Mouse (Mus musculus): ENCODE data around the gene Col4a3. TPM values are rescaled to one million over a fixed set of nuclear protein-coding genes. Genes with fewer than 3 reads are reported as not detected.

The Col4a3 gene
- polyA plus RNA-seq, 1 experiment from 2014 or later = 0.59 TPM

- Histone ChIP-seq H3K4me2 (ENCODE audit: low read depth, low read length) (no peak overlapping the region), H3K4me3 (ENCODE audit: low read length) (no peak overlapping the region), H3K27me3 (ENCODE audit: control insufficient read depth, insufficient read depth, low read length) (no peaks in the 10 kb centered on the region), H3K27ac (ENCODE audit: low read length) (no peak overlapping the region), H3K9me3 (replicated peaks; ENCODE audit: control insufficient read depth, low read length) (no peaks in the 10 kb centered on the region), H3K4me1 (ENCODE audit: control insufficient read depth, insufficient read depth, low read length) (no peaks in the 10 kb centered on the region), H3K9ac (ENCODE audit: low read length) (no peak overlapping the region), H3K36me3 (ENCODE audit: control insufficient read depth, insufficient read depth) (no peaks in the 10 kb centered on the region)
- 36% methylated on average over 2 of the region's 2 CpGs for WGBS
- no peak for ATAC-seq (replicated peaks; ENCODE audit: extremely low read depth, insufficient read depth, low FRiP score)
Measured at GRCm38 (mm10) chr1:82663522-82663921, 76.8 kb downstream of the Col4a3 start.

GRCm38 (mm10) chr1:82686328-82686727, 99.6 kb downstream of the Col4a3 start:
- WGBS = 42% methylated on average over 5 of the region's 5 CpGs
- H3K27me3 ChIP-seq (ENCODE audit: control insufficient read depth, insufficient read depth, low read length) = no peaks in the 10 kb centered on the region
- no peaks in the 10 kb centered on the region for H3K4me1 ChIP-seq (ENCODE audit: control insufficient read depth, insufficient read depth, low read length)
- no peak overlapping the region for H3K4me2 ChIP-seq (ENCODE audit: low read depth, low read length)
- H3K9ac ChIP-seq (ENCODE audit: low read length) = no peak overlapping the region
- H3K36me3 ChIP-seq (ENCODE audit: control insufficient read depth, insufficient read depth) = no peaks in the 10 kb centered on the region
- no peak for ATAC-seq (replicated peaks; ENCODE audit: extremely low read depth, insufficient read depth, low FRiP score)
- H3K9me3 ChIP-seq (replicated peaks; ENCODE audit: control insufficient read depth, low read length) = no peaks in the 10 kb centered on the region
- no peak overlapping the region for H3K4me3 ChIP-seq (ENCODE audit: low read length)
- H3K27ac ChIP-seq (ENCODE audit: low read length) = no peak overlapping the region

- no peaks in the 10 kb centered on the region for H3K9me3 ChIP-seq (replicated peaks; ENCODE audit: control insufficient read depth, low read length)
- H3K36me3 ChIP-seq (ENCODE audit: control insufficient read depth, insufficient read depth) = no peaks in the 10 kb centered on the region
- H3K27ac ChIP-seq (ENCODE audit: low read length) = no peak overlapping the region
- no peak for ATAC-seq (replicated peaks; ENCODE audit: extremely low read depth, insufficient read depth, low FRiP score)
- no peak overlapping the region for H3K4me2 ChIP-seq (ENCODE audit: low read depth, low read length)
- H3K9ac ChIP-seq (ENCODE audit: low read length) = no peak overlapping the region
- no peaks in the 10 kb centered on the region for H3K4me1 ChIP-seq (ENCODE audit: control insufficient read depth, insufficient read depth, low read length)
- 80% methylated on average over 2 of the region's 2 CpGs for WGBS
- H3K4me3 ChIP-seq (ENCODE audit: low read length) = no peak overlapping the region
- no peaks in the 10 kb centered on the region for H3K27me3 ChIP-seq (ENCODE audit: control insufficient read depth, insufficient read depth, low read length)
Measured at GRCm38 (mm10) chr1:82686866-82687265, 100.1 kb downstream of the Col4a3 start.

- no peak overlapping the region for H3K9ac ChIP-seq (ENCODE audit: low read length)
- no peaks in the 10 kb centered on the region for H3K9me3 ChIP-seq (replicated peaks; ENCODE audit: control insufficient read depth, low read length)
- H3K4me1 ChIP-seq (ENCODE audit: control insufficient read depth, insufficient read depth, low read length) = no peaks in the 10 kb centered on the region
- H3K27me3 ChIP-seq (ENCODE audit: control insufficient read depth, insufficient read depth, low read length) = no peaks in the 10 kb centered on the region
- H3K4me3 ChIP-seq (ENCODE audit: low read length) = no peak overlapping the region
- 82% methylated on average over 6 of the region's 6 CpGs for WGBS
- H3K4me2 ChIP-seq (ENCODE audit: low read depth, low read length) = no peak overlapping the region
- H3K27ac ChIP-seq (ENCODE audit: low read length) = no peak overlapping the region
- ATAC-seq (replicated peaks; ENCODE audit: extremely low read depth, insufficient read depth, low FRiP score) = no peak
- H3K36me3 ChIP-seq (ENCODE audit: control insufficient read depth, insufficient read depth) = no peaks in the 10 kb centered on the region
Measured at GRCm38 (mm10) chr1:82687931-82688330, 101.2 kb downstream of the Col4a3 start.

DNA sequence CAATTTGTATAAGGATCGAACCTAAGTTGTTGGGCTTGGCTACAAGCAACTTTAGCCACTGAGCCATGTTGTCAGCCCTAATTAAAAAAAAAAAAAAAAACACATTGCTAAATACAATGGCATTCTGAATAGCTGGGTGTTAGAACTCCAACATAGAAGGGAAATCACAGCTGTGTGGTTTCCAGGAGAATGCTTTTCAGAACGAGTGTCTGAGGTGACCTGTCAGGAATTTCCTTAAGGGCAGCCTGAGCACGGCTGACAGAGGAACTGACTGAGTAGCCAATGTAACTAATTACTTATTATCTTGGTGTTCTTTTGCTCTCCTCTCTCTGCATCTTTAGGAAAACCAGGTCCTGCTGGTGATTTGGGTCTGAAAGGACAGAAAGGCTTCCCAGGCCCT, 109.2 kb downstream of the Col4a3 start:
- 46% methylated on average over 3 of the region's 3 CpGs for WGBS
- ATAC-seq (replicated peaks; ENCODE audit: extremely low read depth, insufficient read depth, low FRiP score) = no peak
- H3K27ac ChIP-seq (ENCODE audit: low read length) = no peak overlapping the region

DNA sequence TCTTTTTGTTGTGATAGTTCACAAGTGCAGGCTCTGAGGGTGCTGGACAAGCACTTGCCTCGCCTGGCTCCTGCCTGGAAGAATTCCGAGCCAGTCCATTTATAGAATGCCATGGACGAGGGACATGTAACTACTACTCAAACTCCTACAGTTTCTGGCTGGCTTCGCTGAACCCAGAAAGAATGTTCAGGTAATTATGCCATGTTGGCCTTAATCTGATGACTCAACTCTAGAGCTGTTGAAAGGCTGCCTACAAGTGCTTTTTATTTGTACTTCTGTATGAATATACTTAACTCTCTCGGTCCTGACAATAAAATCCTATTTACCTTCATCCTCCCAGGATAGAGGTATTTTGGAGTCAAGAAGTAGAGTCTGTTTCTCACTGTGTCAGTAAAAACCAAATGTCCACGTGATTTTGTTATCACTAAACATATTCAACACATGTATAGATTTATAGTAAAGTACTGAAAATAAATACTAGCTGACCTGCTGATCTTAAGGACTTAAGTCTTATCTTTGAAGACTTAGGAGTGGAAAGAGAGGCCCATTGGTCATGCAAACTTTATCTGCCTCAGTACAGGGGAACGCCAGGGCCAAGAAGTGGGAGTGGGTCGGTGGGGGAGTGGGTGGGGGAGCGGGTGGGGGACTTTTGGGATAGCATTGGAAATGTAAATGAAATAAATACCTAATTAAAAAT, 131.2 kb downstream of the Col4a3 start:
- Histone ChIP-seq H3K36me3 (ENCODE audit: control insufficient read depth, insufficient read depth) (no peaks in the 10 kb centered on the region), H3K9me3 (replicated peaks; ENCODE audit: control insufficient read depth, low read length) (no peaks in the 10 kb centered on the region), H3K4me1 (ENCODE audit: control insufficient read depth, insufficient read depth, low read length) (no peaks in the 10 kb centered on the region), H3K27me3 (ENCODE audit: control insufficient read depth, insufficient read depth, low read length) (peaks cover 6% of the 10 kb centered on the region), H3K4me3 (ENCODE audit: low read length) (no peak overlapping the region), H3K4me2 (ENCODE audit: low read depth, low read length) (no peak overlapping the region), H3K9ac (ENCODE audit: low read length) (no peak overlapping the region), H3K27ac (ENCODE audit: low read length) (no peak overlapping the region)
- WGBS = 50% methylated on average over 9 of the region's 9 CpGs
- ATAC-seq (replicated peaks; ENCODE audit: extremely low read depth, insufficient read depth, low FRiP score) = no peak

More for the DNA sequence above, 109.2 kb downstream of the Col4a3 start:
- Histone ChIP-seq H3K4me2 (ENCODE audit: low read depth, low read length) (no peak overlapping the region), H3K9ac (ENCODE audit: low read length) (no peak overlapping the region), H3K4me1 (ENCODE audit: control insufficient read depth, insufficient read depth, low read length) (no peaks in the 10 kb centered on the region), H3K27me3 (ENCODE audit: control insufficient read depth, insufficient read depth, low read length) (no peaks in the 10 kb centered on the region), H3K4me3 (ENCODE audit: low read length) (no peak overlapping the region), H3K9me3 (replicated peaks; ENCODE audit: control insufficient read depth, low read length) (no peaks in the 10 kb centered on the region), H3K36me3 (ENCODE audit: control insufficient read depth, insufficient read depth) (no peaks in the 10 kb centered on the region)

- Histone ChIP-seq H3K4me3 (ENCODE audit: low read length) (peak within 1 kb of the TSS; percentile 87), H3K27me3 (ENCODE audit: control insufficient read depth, insufficient read depth, low read length) (peaks cover 4% of the 10 kb centered on the region; the same call in 1 of the 2 replicates), H3K4me2 (ENCODE audit: low read depth, low read length) (peak within 1 kb of the TSS; percentile 97), H3K9me3 (replicated peaks; ENCODE audit: control insufficient read depth, low read length) (no peaks in the 10 kb centered on the region), H3K9ac (ENCODE audit: low read length) (peak within 1 kb of the TSS; percentile 96), H3K36me3 (ENCODE audit: control insufficient read depth, insufficient read depth) (peaks cover 10% of the 10 kb centered on the region), H3K4me1 (ENCODE audit: control insufficient read depth, insufficient read depth, low read length) (peaks cover 9% of the 10 kb centered on the region), H3K27ac (ENCODE audit: low read length) (peak within 1 kb of the TSS; percentile 77)
- WGBS = 9% methylated on average over 38 of the region's 38 CpGs
- ATAC-seq (replicated peaks; ENCODE audit: extremely low read depth, insufficient read depth, low FRiP score) = peak; percentile 99
Measured at GRCm38 (mm10) chr1:82724339-82725025, 137.8 kb downstream of the Col4a3 start, which contains the start of gene Mff. Mff (plus strand) TSS chr1:82724890.

- Histone ChIP-seq H3K4me1 (ENCODE audit: control insufficient read depth, insufficient read depth, low read length) (peaks cover 9% of the 10 kb centered on the region), H3K9ac (ENCODE audit: low read length) (peak overlapping the region; percentile 96), H3K4me2 (ENCODE audit: low read depth, low read length) (peak overlapping the region; percentile 97), H3K36me3 (ENCODE audit: control insufficient read depth, insufficient read depth) (peaks cover 15% of the 10 kb centered on the region), H3K27me3 (ENCODE audit: control insufficient read depth, insufficient read depth, low read length) (peaks cover 4% of the 10 kb centered on the region; the same call in 1 of the 2 replicates), H3K27ac (ENCODE audit: low read length) (peak overlapping the region; percentile 77), H3K4me3 (ENCODE audit: low read length) (peak overlapping the region; percentile 87), H3K9me3 (replicated peaks; ENCODE audit: control insufficient read depth, low read length) (no peaks in the 10 kb centered on the region)
- 2% methylated on average over 37 of the region's 37 CpGs for WGBS
- peak; percentile 97 for ATAC-seq (replicated peaks; ENCODE audit: extremely low read depth, insufficient read depth, low FRiP score)
Measured at GRCm38 (mm10) chr1:82725026-82725874, 138.5 kb downstream of the Col4a3 start.

Measured in heart, embryonic 16.5 days (tissue).